Mouse (Mus musculus) layer of hippocampus, postnatal 10 days (tissue): ENCODE data around the gene Trpt1. TPM values are rescaled to one million over a fixed set of nuclear protein-coding genes. Genes with fewer than 3 reads are reported as not detected.

Experiments used
- DNase-seq, 2 experiments: peaks; one replicate each; pipeline ENCODE4 v3.0.0; 2021; ENCODE audit warnings: low spot score in 2 of 2
- long read RNA-seq: library from polyadenylated mRNA; stranded (forward); transcript quantifications from one replicate; pipeline ENCODE4 v2.0.0, GENCODE M21; 2023
- total RNA-seq, 2 experiments: library from RNA; stranded (reverse); gene quantifications; 2 replicates each; pipeline ENCODE4 v1.2.3; 2021

Gene Trpt1
- total RNA-seq, result 10 to 100 TPM; 16.9 to 18.2 TPM
- long read RNA-seq, transcript Trpt1-202 (6 exons, 972 nt), result major isoform, 9 of 17 reads
- long read RNA-seq, partial matches to known transcripts, result 0 of 17 reads
- long read RNA-seq, other reads (novel, unspliced or antisense), result 4 of 17 reads

GRCm38 (mm10) chr19:6996006-6996405, at the start of gene Trpt1, which contains the start of gene Nudt22:
Trpt1 (plus strand) TSS chr19:6996131.
Nudt22 (minus strand) TSS chr19:6996117.
- peak; percentile 73 to 80 for DNase-seq

- no peak for DNase-seq
Measured at GRCm38 (mm10) chr19:6947742-6948141, 48.2 kb upstream of the Trpt1 start.

- no peak for DNase-seq
Measured at GRCm38 (mm10) chr19:6948186-6948585, 47.7 kb upstream of the Trpt1 start.

- no peak for DNase-seq
Measured at GRCm38 (mm10) chr19:6949532-6949931, 46.4 kb upstream of the Trpt1 start.

- no peak for DNase-seq
Measured at GRCm38 (mm10) chr19:6949951-6950350, 46.0 kb upstream of the Trpt1 start.

- DNase-seq, result peak in 1 of 2 experiments; percentile 68
Measured at GRCm38 (mm10) chr19:6950613-6951153, 45.2 kb upstream of the Trpt1 start.

GRCm38 (mm10) chr19:6951381-6951968, 44.5 kb upstream of the Trpt1 start:
- DNase-seq, result peak; percentile 90 to 91

- DNase-seq, result peak; percentile 74 to 82
Measured at GRCm38 (mm10) chr19:6951994-6952711, 43.8 kb upstream of the Trpt1 start.

- no peak for DNase-seq
Measured at GRCm38 (mm10) chr19:6952712-6953037, 43.3 kb upstream of the Trpt1 start.

- DNase-seq, result peak in 1 of 2 experiments; percentile 46
Measured at GRCm38 (mm10) chr19:6954046-6954445, 41.9 kb upstream of the Trpt1 start.

GRCm38 (mm10) chr19:6955424-6955823, 40.5 kb upstream of the Trpt1 start:
- no peak for DNase-seq

- DNase-seq, result no peak
Measured at GRCm38 (mm10) chr19:6956461-6956860, 39.5 kb upstream of the Trpt1 start.

- no peak for DNase-seq
Measured at GRCm38 (mm10) chr19:6968491-6969271, 27.2 kb upstream of the Trpt1 start.

- DNase-seq, result no peak
Measured at GRCm38 (mm10) chr19:6969291-6969664, 26.7 kb upstream of the Trpt1 start.

- peak; percentile 53 to 72 for DNase-seq
Measured at GRCm38 (mm10) chr19:6969665-6970381, 26.1 kb upstream of the Trpt1 start.

- no peak for DNase-seq
Measured at GRCm38 (mm10) chr19:6970460-6971085, 25.4 kb upstream of the Trpt1 start.

- DNase-seq, result no peak
Measured at GRCm38 (mm10) chr19:6971644-6972043, 24.3 kb upstream of the Trpt1 start.

GRCm38 (mm10) chr19:6972247-6972917, 23.5 kb upstream of the Trpt1 start:
- no peak for DNase-seq

- no peak for DNase-seq
Measured at GRCm38 (mm10) chr19:6973581-6974190, 22.2 kb upstream of the Trpt1 start.
